Mouse (Mus musculus): ENCODE results near the gene Dcun1d4. TPM values are rescaled to one million over a fixed set of nuclear protein-coding genes. Genes with fewer than 3 reads are reported as not detected.
"Not testable (repeated sequence)": the region's sequence is repeated elsewhere in the genome, so short reads cannot be mapped to it uniquely, and the experiment has no call there.

Dcun1d4 gene
- polyA plus RNA-seq, 1 experiment from 2014 or later, result 53.0 TPM

DNA sequence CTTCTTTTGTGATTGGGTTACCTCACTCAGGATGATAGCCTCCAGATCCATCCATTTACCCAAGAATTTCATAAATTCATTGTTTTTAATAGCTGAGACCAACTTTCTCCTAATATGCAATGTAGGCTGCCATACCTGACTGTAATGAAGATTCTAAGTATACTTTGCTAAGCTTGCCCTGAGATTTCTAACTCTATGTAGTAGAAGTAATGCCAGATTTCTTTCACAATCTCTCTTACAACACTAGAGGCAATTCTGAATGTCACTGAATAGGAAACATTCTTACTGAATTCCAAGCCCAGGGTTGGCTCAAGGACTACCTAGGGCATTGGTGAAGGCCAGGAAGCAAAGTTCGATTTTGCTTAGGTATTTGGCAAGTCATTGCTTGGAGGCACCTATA, 1.6 kb downstream of the Dcun1d4 start:
- H3K9me3 ChIP-seq; H3K4me3 ChIP-seq; ATAC-seq (ENCODE audit: low FRiP score); H3K9ac ChIP-seq; H3K4me2 ChIP-seq; H3K27me3 ChIP-seq; H3K27ac ChIP-seq; H3K36me3 ChIP-seq: not testable (repeated sequence)
- peaks cover 17% of the 10 kb centered on the region for H3K4me1 ChIP-seq (replicated peaks)
- WGBS, result 88% methylated on average over 1 of the region's 1 CpGs

DNA sequence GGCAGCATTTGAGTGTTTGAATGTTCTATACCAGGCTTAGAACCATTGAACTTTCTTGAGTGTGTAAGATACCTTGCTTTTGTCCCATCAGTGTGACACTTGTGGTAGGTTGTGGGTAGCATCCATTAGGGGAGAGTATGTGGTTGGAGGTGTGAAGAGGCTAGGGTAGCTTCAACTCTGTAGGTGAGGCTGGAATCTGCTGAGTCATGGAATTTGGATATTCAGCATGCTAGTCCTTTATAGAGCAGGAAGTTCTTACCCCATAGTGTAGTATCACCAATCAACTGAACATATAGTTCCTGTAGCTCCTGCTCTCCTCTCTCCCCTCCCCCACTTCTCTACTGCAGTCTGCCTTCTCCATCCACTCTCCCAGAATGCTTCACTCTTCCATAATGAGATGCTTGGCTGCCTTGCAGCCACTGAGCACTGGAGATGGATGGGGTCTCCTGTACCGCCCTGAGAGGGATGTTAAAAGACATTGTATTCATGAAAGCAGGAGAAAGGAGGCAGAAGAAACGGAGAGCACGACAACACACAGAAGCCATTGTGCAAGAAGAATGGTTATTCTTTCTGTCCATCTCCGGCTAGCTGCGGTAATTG, 3.3 kb downstream of the Dcun1d4 start:
- H3K9me3 ChIP-seq, result no peaks in the 10 kb centered on the region
- H3K4me2 ChIP-seq, result peak overlapping the region; percentile 46
- H3K27me3 ChIP-seq, result no peaks in the 10 kb centered on the region
- peak overlapping the region; percentile 27 for H3K4me3 ChIP-seq
- H3K27ac ChIP-seq, result peak overlapping the region; percentile 86
- peak; percentile 79 for ATAC-seq (ENCODE audit: low FRiP score)
- 27% methylated on average over 5 of the region's 5 CpGs for WGBS
- no peaks in the 10 kb centered on the region for H3K36me3 ChIP-seq
- peak overlapping the region; percentile 43; the same call in 1 of the 2 replicates for H3K9ac ChIP-seq
- peaks cover 17% of the 10 kb centered on the region for H3K4me1 ChIP-seq (replicated peaks)

DNA sequence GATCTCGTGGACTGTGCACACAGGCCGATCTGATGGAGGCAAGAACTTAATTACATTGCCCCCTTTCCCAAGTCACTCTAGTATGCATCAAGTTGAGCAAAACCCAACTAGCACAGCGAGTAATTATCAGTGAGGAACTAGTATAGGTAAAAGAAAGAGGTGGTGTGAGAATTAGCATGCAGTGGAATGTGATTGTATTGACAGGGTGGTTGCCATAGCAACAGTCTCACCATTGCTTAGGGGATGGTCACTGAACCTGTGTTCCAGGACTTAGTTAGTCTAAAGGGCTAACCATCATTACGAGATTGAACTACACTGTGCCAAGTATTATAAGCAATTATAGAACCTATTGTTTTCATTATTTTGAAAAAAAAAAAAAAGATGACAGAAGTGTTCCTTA, 5.7 kb downstream of the Dcun1d4 start:
- WGBS, result 50% methylated on average over 4 of the region's 4 CpGs
- Histone ChIP-seq H3K27ac (no peak overlapping the region), H3K27me3 (no peaks in the 10 kb centered on the region), H3K36me3 (no peaks in the 10 kb centered on the region), H3K4me2 (0 out of 2 replicates have a peak overlapping the region, but pooled peaks have one; percentile 0), H3K9ac (no peak overlapping the region), H3K4me1 (replicated peaks) (peaks cover 25% of the 10 kb centered on the region), H3K4me3 (no peak overlapping the region), H3K9me3 (no peaks in the 10 kb centered on the region)
- ATAC-seq (ENCODE audit: low FRiP score), result no peak

DNA sequence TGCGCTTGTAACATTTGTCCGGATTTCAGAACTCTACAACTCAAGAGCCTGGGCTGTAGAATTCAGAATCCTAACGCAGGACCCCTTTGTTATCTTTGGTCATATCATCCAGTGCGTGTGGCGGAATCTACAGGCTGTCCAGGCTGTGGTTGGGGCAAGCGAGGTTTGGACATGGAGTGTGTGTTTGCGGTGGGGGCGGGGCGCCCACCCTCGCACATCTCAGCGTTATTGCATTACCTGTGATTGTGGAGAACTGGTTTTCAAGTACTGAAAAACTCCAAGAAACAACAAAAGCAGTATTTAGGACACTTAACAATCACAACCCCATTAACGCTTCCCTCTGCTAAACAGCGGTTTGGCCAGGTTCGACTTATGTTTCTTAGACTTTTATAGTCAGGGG, 9.1 kb downstream of the Dcun1d4 start:
- Histone ChIP-seq H3K4me2 (peak overlapping the region; percentile 79), H3K36me3 (no peaks in the 10 kb centered on the region), H3K9ac (peak overlapping the region; percentile 76), H3K27me3 (no peaks in the 10 kb centered on the region), H3K27ac (peak overlapping the region; percentile 89), H3K9me3 (no peaks in the 10 kb centered on the region), H3K4me3 (peak overlapping the region; percentile 88), H3K4me1 (replicated peaks) (peaks cover 37% of the 10 kb centered on the region)
- WGBS, result 7% methylated on average over 14 of the region's 14 CpGs
- no peak for ATAC-seq (ENCODE audit: low FRiP score)

DNA sequence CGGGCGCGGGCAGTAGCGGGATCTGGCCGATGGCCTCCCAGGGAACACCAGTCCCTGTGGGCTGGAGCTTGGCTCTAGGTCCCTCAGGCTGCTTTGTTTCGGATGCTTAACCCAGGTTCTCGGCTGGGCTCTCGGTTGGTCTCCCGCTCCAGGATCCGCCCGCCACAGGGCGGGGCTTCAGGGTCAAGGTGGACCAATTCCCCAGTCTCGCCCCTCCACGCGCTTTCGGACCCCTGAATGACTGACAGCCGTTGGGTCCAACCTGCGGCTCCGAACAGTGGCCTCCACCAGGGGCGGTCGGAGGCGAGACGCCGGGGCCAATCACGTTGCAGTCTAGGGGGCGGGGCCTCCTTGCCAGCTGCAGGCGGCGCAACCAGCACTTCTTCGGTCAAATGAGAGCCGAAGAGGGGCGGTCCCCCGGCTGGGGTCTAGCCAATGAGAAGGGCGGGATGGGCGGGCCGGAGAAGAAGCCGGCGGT, 9.8 kb downstream of the Dcun1d4 start:
- no peaks in the 10 kb centered on the region for H3K27me3 ChIP-seq
- no peaks in the 10 kb centered on the region for H3K9me3 ChIP-seq
- ATAC-seq (ENCODE audit: low FRiP score), result peak; percentile 95
- peak overlapping the region; percentile 87 for H3K9ac ChIP-seq
- H3K4me3 ChIP-seq, result peak overlapping the region; percentile 88
- H3K36me3 ChIP-seq, result no peaks in the 10 kb centered on the region
- peak overlapping the region; percentile 85 for H3K4me2 ChIP-seq
- under 1% methylated on average over 36 of the region's 37 CpGs for WGBS
- peak overlapping the region; percentile 97 for H3K27ac ChIP-seq
- peaks cover 33% of the 10 kb centered on the region for H3K4me1 ChIP-seq (replicated peaks)

DNA sequence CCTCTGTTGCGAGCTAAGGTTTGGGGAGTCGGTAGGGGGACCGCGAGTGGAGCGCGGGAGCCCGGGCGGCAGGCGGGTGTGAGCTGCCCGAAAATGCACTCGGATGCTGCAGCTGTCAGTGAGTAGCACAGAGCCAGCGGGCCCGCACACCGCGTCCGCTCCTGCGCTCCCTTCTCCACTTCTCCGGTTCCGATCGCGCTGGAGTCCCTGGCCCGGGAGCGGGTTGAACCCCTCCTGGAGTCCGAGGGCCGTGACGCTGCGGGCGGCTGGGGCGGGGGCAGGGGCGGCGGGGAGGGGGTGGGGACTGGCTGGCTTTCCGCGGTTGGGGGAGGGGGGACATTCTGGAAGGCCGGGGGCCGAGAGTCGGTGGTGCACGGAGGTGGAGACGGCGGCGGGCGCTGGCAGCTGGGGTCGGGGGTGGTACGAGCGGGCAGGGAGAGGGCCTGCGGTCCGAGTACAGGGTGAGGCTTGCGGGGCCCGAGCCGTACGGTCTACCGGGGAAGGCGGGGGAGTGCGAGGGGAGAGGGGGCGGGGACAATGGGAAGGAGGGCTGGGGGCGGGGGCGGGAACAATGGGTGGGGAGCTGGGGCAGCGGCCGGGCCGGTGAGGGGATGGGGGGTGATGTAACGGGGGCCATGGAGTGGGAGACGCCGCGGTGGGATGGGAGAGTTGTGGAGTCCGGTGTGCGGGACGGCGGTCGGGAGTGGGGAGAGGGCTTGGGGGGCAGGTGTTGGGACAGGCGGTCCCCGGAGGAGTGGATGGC, 10.5 kb downstream of the Dcun1d4 start:
- under 1% methylated on average over 59 of the region's 70 CpGs for WGBS
- Histone ChIP-seq H3K4me2 (peak overlapping the region; percentile 85), H3K9ac (peak overlapping the region; percentile 87), H3K27me3 (no peaks in the 10 kb centered on the region), H3K4me1 (replicated peaks) (peaks cover 34% of the 10 kb centered on the region), H3K36me3 (no peaks in the 10 kb centered on the region), H3K9me3 (no peaks in the 10 kb centered on the region), H3K27ac (peak overlapping the region; percentile 97), H3K4me3 (peak overlapping the region; percentile 88)
- peak; percentile 50 for ATAC-seq (ENCODE audit: low FRiP score)

DNA sequence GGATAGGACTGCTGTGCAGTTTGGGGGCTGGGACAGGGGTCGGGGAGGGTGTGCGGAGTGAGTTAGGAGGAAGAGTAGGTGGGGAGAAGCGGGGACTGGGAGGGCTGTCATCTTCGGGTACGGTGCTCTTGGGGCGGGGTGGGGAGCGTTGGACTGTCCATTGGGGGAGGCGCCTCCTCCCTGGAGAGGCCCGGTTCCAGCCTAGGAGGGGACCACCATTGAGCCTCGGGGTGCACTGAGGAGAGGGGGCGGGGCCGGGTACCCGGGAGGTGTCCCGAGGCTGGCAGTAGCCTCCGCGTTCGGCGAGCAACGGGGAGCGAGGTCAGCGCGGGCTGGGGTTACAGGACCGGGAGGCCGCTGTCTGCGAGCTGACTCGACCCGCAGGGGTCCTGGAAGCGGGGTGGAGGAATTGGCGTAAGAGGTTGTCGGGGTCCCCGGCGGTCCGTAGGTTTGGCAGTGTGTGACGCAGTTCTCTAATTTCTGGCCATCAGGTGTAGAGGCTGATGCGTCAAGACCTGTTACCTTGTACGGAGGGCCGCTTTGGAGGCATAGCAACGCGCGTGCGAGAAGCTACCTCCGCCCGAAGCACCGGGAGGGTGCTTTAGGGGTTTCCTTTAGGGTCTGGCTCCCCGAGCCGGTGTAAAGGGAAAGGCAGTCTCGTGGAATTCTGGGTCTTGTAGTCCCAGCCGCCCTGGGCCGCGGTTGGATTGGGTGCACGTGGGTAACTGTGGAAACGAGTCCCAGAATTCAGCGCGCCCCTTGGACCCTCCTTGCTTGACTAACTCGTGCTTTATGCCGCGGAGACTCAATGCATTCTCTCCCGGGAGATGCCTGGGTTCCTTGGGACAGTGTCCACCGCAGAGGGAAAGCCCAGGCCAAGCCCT, 11.3 kb downstream of the Dcun1d4 start:
- H3K4me1 ChIP-seq (replicated peaks), result peaks cover 32% of the 10 kb centered on the region
- H3K27me3 ChIP-seq, result no peaks in the 10 kb centered on the region
- H3K36me3 ChIP-seq, result no peaks in the 10 kb centered on the region
- H3K4me2 ChIP-seq, result peak overlapping the region; percentile 85
- ATAC-seq (ENCODE audit: low FRiP score), result peak; percentile 62
- H3K4me3 ChIP-seq, result peak overlapping the region; percentile 88
- no peaks in the 10 kb centered on the region for H3K9me3 ChIP-seq
- H3K27ac ChIP-seq, result peak overlapping the region; percentile 97
- under 1% methylated on average over 59 of the region's 59 CpGs for WGBS
- H3K9ac ChIP-seq, result peak overlapping the region; percentile 87

DNA sequence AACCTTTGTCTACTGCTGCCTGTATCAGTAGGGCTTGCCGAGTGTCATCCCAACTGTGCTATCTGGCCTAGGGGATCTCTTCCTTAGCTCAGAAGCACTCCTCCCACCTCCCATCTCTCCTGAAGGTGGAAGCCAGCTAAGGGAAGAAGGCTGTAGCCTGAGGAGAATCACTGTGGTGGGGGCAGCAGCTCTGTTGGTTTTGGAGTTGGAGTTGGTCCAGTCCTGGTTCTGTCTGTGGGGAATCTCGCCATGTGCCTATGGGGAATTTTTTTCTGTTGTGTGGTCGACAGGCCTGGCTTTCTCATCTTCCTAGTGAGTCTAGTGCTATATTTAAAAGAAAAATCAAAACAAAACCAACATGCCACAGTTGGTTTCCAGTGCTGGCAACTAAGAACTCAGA, 16.6 kb downstream of the Dcun1d4 start:
- no peaks in the 10 kb centered on the region for H3K9me3 ChIP-seq
- H3K4me3 ChIP-seq, result no peak overlapping the region
- no peaks in the 10 kb centered on the region for H3K36me3 ChIP-seq
- H3K4me2 ChIP-seq, result no peak overlapping the region
- 83% methylated on average over 3 of the region's 3 CpGs for WGBS
- peaks cover 56% of the 10 kb centered on the region for H3K4me1 ChIP-seq (replicated peaks)
- H3K27me3 ChIP-seq, result no peaks in the 10 kb centered on the region
- ATAC-seq (ENCODE audit: low FRiP score), result no peak
- no peak overlapping the region for H3K27ac ChIP-seq
- no peak overlapping the region for H3K9ac ChIP-seq

DNA sequence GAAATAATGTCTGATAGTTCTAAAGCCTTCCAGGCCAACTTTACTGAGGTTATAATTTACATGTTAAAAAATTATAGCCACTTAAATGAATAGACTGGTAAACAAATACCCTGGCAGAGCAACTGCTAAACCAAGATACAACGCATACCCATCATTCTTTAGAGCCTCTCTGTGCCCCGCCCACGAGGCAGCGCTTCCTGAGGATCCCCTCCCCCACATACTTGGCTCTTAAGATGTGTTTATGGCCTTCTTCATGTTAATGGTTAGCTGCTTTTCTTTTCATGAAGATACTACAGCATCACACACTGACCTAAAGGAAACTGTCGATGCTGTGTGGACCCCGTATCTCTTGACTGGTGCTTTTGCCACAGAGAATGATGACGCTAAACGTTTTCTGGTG, 17.8 kb downstream of the Dcun1d4 start:
- Histone ChIP-seq H3K27me3 (no peaks in the 10 kb centered on the region), H3K4me2 (no peak overlapping the region), H3K4me1 (replicated peaks) (peaks cover 54% of the 10 kb centered on the region), H3K27ac (no peak overlapping the region), H3K36me3 (no peaks in the 10 kb centered on the region), H3K4me3 (no peak overlapping the region), H3K9ac (no peak overlapping the region), H3K9me3 (no peaks in the 10 kb centered on the region)
- no peak for ATAC-seq (ENCODE audit: low FRiP score)
- WGBS, result 84% methylated on average over 8 of the region's 8 CpGs

DNA sequence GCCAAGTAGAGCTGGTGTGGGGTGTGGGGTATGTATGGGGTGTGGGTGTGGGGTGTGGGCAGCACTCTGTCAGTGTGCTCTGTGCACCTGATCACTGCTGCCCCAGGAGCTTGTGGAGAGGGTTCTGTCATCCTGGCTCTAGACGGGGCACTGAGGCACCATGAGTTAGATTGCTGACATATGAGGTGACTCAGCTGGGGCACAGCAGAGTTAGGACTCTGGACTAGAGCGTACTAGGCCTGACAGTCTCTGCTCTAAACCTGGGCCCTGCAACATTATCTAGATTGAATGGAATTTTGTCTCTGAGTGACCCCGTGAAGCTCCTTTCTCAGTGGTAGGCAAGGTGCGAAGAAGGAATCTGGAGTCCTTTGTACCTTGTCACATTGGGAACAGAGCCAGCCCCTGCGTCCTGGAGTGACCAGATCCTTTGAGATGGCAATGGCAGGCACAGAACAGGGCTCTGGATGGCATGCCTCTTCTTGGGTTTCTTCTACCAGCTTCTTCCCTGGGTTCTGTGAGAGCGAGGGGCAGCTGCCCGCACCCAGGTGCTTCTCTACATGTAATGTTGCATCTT, 20.2 kb downstream of the Dcun1d4 start:
- no peak overlapping the region for H3K4me2 ChIP-seq
- H3K27me3 ChIP-seq, result no peaks in the 10 kb centered on the region
- no peak for ATAC-seq (ENCODE audit: low FRiP score)
- H3K9me3 ChIP-seq, result no peaks in the 10 kb centered on the region
- no peak overlapping the region for H3K27ac ChIP-seq
- H3K4me1 ChIP-seq (replicated peaks), result peaks cover 45% of the 10 kb centered on the region
- H3K4me3 ChIP-seq, result no peak overlapping the region
- H3K36me3 ChIP-seq, result no peaks in the 10 kb centered on the region
- 89% methylated on average over 7 of the region's 7 CpGs for WGBS
- no peak overlapping the region for H3K9ac ChIP-seq

DNA sequence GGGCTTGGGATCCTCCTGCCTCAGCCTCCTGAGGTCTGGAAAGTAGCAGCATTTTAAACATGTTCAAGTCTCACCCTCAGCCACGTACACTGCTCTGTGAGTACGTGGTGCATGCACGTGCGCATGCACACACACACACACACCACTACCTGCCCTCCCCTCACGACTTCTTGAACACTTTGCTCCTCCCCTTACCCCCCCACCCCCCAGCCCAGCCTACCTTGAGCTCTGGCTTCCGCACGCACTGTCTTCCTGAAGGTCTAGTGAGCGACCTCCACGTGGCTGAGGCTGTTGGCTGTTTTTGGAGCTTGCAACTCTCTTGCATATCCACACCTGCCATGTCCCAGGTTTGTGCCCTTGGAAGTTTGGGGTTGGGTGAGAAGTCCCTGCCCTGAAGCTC, 21.6 kb downstream of the Dcun1d4 start:
- Histone ChIP-seq H3K36me3 (no peaks in the 10 kb centered on the region), H3K4me3 (no peak overlapping the region), H3K4me1 (replicated peaks) (peaks cover 46% of the 10 kb centered on the region), H3K4me2 (no peak overlapping the region), H3K9me3 (no peaks in the 10 kb centered on the region), H3K27ac (no peak overlapping the region), H3K27me3 (no peaks in the 10 kb centered on the region), H3K9ac (no peak overlapping the region)
- 90% methylated on average over 9 of the region's 9 CpGs for WGBS
- no peak for ATAC-seq (ENCODE audit: low FRiP score)

Data from hindbrain, embryonic 13.5 days (tissue).